Mouse (Mus musculus) stomach, embryonic 14.5 days (tissue): ENCODE measurements around the gene Lrrc8e. TPM values are rescaled to one million over a fixed set of nuclear protein-coding genes. Genes with fewer than 3 reads are reported as not detected.
A peak's percentile ranks its signal among the peaks of the same experiment; 100 is the strongest.

ENCODE experiments used
- ATAC-seq: fragments of 200-750 bp; cut with Nextera tagmentation; 2 replicates; pipeline ENCODE4 v1.8.0; 2017; ENCODE audit warnings: low read depth, moderate TSS enrichment; ENCODE audit not compliant: insufficient number of reproducible peaks, insufficient read depth, low FRiP score
- H3K27ac ChIP-seq: fragments of 300-500 bp; sonication (generic); 2 replicates; pipeline ENCODE4 v1.5.1; 2014; ENCODE audit warnings: mild to moderate bottlenecking, low read length, moderate library complexity, mixed read lengths
- H3K27me3 ChIP-seq: fragments of 300-500 bp; sonication (generic); 2 replicates; pipeline ENCODE4 v1.6.1; 2014; ENCODE audit warnings: low read length, control low read depth, mixed read lengths; ENCODE audit not compliant: control insufficient read depth, insufficient read depth
- H3K36me3 ChIP-seq: fragments of 300-500 bp; sonication (generic); 2 replicates; pipeline ENCODE4 v1.6.1; 2014; ENCODE audit warnings: mild to moderate bottlenecking, control low read depth, low read length, moderate library complexity, mixed read lengths; ENCODE audit not compliant: control insufficient read depth, insufficient read depth
- H3K4me1 ChIP-seq: fragments of 300-500 bp; sonication (generic); 2 replicates; pipeline ENCODE4 v1.6.1; 2014; ENCODE audit warnings: low read length, control low read depth, mixed read lengths; ENCODE audit not compliant: control insufficient read depth, insufficient read depth
- H3K4me2 ChIP-seq: fragments of 300-500 bp; sonication (generic); replicated peaks from 2 replicates; pipeline ENCODE4 v1.6.1; 2014; ENCODE audit warnings: low read depth, low read length, control low read depth
- H3K4me3 ChIP-seq: fragments of 300-500 bp; sonication (generic); 2 replicates; pipeline ENCODE4 v1.5.1; 2014; ENCODE audit warnings: low read depth, low read length, control low read depth
- H3K9ac ChIP-seq: fragments of 300-500 bp; sonication (generic); replicated peaks from 2 replicates; pipeline ENCODE4 v1.6.1; 2014; ENCODE audit warnings: low read depth, mild to moderate bottlenecking, control low read depth, low read length, moderate library complexity, mixed read lengths
- H3K9me3 ChIP-seq: fragments of 300-500 bp; sonication (generic); 2 replicates; pipeline ENCODE4 v1.6.1; 2016; ENCODE audit warnings: low read depth, low read length, control low read depth; ENCODE audit not compliant: control insufficient read depth
- WGBS: fragments of 180-500 bp; shearing (Covaris S2); extraction: QIAGEN DNeasy Blood & Tissue Kit; methylation state at CpG from one replicate; pipeline ENCODE4 v1.1.7; 2014; 5-methylcytosine and 5-hydroxymethylcytosine counted together
- polyA plus RNA-seq: library from polyadenylated mRNA; unstranded; fragments of >200 nt; fragmentation: Nextera tagmentation; extraction: Ambion mirVana; gene quantifications from 2 replicates; pipeline ENCODE4 v1.2.1, GENCODE M21; 2014

Lrrc8e gene
- polyA plus RNA-seq, 1 experiment from 2014 or later: 3.5 TPM

DNA sequence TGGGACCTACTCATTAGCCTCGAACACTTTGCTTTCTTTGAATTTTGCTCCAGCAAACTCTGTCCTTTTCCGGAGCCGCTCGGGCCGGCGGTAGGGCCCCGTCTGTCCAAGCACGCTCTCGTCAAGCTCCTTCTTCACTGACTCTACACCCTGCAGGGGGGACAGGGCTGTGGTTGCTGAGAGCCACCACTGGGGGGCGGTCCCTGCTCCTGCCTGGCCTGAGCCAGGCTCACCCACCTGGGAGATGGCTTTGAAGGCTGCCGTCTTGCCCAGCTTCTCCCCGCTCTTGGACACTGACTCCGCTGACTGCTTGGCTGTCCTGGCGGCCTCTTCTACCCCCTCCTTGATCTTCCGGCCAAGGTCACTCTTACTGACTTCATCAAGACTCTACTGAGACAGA lies 41.0 kb downstream of the Lrrc8e start:
- H3K36me3 ChIP-seq: peaks cover 78% of the 10 kb centered on the region
- H3K4me3 ChIP-seq: no peak overlapping the region
- no peak overlapping the region for H3K4me2 ChIP-seq
- no peaks in the 10 kb centered on the region for H3K27me3 ChIP-seq
- ATAC-seq: peak; percentile 39; the same call in 1 of the 2 replicates
- no peak overlapping the region for H3K9ac ChIP-seq
- no peak overlapping the region for H3K27ac ChIP-seq
- no peaks in the 10 kb centered on the region for H3K4me1 ChIP-seq
- no peaks in the 10 kb centered on the region for H3K9me3 ChIP-seq
- 79% methylated on average over 15 of the region's 15 CpGs for WGBS

DNA sequence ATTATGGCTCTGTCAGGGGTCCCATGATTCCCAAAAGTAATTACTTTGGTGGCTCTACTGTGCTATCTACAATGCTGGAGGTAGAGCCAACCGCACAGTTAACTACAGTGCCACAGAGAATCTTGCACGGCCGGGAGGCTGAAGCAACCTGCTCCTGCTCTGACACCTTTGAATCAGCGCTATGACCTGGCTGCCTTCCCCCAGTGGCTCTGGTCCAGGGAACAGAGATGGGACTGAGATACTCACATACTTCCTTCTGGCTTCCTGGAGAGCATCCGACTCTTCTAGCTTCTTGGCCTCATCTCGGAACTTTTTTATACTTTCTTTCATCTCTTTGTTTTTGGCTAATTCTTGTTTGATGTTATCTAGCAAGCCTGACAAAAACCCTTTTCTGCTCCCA lies 43.0 kb downstream of the Lrrc8e start:
- WGBS: 93% methylated on average over 6 of the region's 6 CpGs
- Histone ChIP-seq H3K4me1 (peaks cover under 1% of the 10 kb centered on the region), H3K9ac (no peak overlapping the region)

DNA sequence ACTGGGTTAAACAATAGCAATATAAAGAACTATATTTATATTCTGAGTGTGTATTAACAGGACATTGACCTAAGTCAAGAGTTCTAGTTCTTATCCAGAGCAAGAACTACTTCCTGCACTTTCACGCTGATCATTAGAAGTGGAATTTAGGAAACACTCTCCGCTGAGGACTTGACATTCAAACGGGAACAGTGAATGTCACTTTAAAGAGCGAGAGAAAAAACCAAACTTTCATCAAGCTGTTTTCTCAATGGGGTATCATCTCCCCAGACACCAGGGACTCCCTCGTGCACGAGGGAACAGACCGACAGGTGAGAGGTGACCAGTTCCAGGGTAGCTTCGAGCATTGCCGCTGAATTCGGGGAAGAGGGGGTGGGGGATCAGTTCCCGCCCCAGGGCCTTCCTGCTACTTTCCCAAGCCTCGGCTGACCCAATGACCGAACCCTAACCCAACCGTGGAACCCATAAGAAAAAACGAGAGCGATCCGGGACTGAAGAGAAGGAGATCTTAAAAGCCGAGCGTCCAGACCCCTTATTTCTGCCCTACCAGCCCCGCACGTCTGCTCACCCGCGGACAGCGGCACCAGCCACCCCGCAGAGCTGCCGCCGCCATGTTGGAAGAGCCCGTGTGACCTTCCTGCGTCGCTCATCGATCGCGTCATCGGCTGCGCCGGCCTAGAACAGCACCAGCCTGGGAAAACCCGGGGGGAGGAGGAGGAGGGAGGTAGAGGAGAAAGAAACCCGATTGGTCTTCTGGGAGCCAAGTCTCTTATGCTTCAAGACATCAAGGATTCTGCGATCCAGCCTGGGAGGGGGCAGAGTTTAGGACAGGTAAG lies 48.9 kb downstream of the Lrrc8e start, which contains the start of gene Timm44:
Gene Timm44 (minus strand): TSS at position 639 of the 836 bp plus-strand sequence.
- Histone ChIP-seq H3K4me1 (peaks cover 5% of the 10 kb centered on the region), H3K36me3 (peaks cover 9% of the 10 kb centered on the region), H3K4me2 (peak within 1 kb of the TSS; percentile 47), H3K27me3 (no peaks in the 10 kb centered on the region), H3K27ac (peak within 1 kb of the TSS; percentile 59; the same call in 1 of the 2 replicates), H3K4me3 (peak within 1 kb of the TSS; percentile 77), H3K9me3 (no peaks in the 10 kb centered on the region), H3K9ac (peak within 1 kb of the TSS; percentile 77)
- ATAC-seq: peak; percentile 96
- WGBS: under 1% methylated on average over 38 of the region's 39 CpGs

More for the DNA sequence above, 43.0 kb downstream of the Lrrc8e start:
- Histone ChIP-seq H3K36me3 (peaks cover 63% of the 10 kb centered on the region), H3K27ac (no peak overlapping the region), H3K9me3 (no peaks in the 10 kb centered on the region), H3K4me3 (no peak overlapping the region), H3K4me2 (no peak overlapping the region), H3K27me3 (no peaks in the 10 kb centered on the region)
- ATAC-seq: no peak

DNA sequence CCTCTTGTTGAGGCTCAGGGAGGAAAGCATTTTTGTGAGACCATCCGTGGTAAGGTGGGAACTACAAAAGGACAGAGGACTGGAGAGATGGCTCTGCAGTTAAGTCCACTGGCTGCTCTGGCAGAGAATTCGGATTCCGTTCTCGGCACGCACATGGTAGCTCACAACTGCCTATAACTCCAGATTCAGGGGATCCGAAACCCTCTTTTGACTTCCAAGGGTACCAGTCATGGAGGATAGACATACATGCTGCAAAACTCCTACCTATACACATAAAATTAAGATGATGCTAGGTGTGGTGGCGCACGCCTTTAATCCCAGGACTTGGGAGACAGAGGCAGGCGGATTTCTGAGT lies 49.5 kb downstream of the Lrrc8e start:
- Histone ChIP-seq H3K4me3 (peak overlapping the region; percentile 77), H3K36me3 (peaks cover 9% of the 10 kb centered on the region), H3K9ac (peak overlapping the region; percentile 31), H3K9me3 (no peaks in the 10 kb centered on the region), H3K4me1 (peaks cover 5% of the 10 kb centered on the region), H3K27me3 (no peaks in the 10 kb centered on the region), H3K4me2 (peak overlapping the region; percentile 47), H3K27ac (peak overlapping the region; percentile 59; the same call in 1 of the 2 replicates)
- WGBS: 24% methylated on average over 9 of the region's 9 CpGs
- peak; percentile 39; the same call in 1 of the 2 replicates for ATAC-seq

Other genes starting within 250 kb of the Lrrc8e start
- gene Cd209f, start 121.0 kb upstream of the Lrrc8e start, polyA plus RNA-seq: not detected in 2 replicates
- gene Cd209g, start 92.7 kb upstream of the Lrrc8e start, polyA plus RNA-seq: not detected in 2 replicates
- gene Evi5l, start 60.3 kb upstream of the Lrrc8e start, polyA plus RNA-seq: 20.2 and 20.8 TPM in 2 replicates
- 6.3 and 8.9 TPM in 2 replicates for gene Prr36, start 9.4 kb upstream of the Lrrc8e start, polyA plus RNA-seq
- 22.0 and 26.0 TPM in 2 replicates for gene Map2k7, start 11.9 kb downstream of the Lrrc8e start, polyA plus RNA-seq
- gene Gm49320, start 12.0 kb downstream of the Lrrc8e start, polyA plus RNA-seq: 2.4 and 2.7 TPM in 2 replicates
- 4.9 and 5.3 TPM in 2 replicates for gene Tgfbr3l, start 21.4 kb downstream of the Lrrc8e start, polyA plus RNA-seq
- 57.1 and 61.9 TPM in 2 replicates for gene Snapc2, start 26.3 kb downstream of the Lrrc8e start, polyA plus RNA-seq
- 82.9 and 87.4 TPM in 2 replicates for gene Ctxn1, start 32.4 kb downstream of the Lrrc8e start, polyA plus RNA-seq
- 80.7 and 81.1 TPM in 2 replicates for gene Timm44, start 49.1 kb downstream of the Lrrc8e start, polyA plus RNA-seq
- 17.0 and 17.2 TPM in 2 replicates for gene Ccl25, start 98.4 kb downstream of the Lrrc8e start, polyA plus RNA-seq
- gene Elavl1, start 98.6 kb downstream of the Lrrc8e start, polyA plus RNA-seq: 224 and 239 TPM in 2 replicates